Mouse (Mus musculus): Measurements from ENCODE around the gene Upk3b.

DNA sequence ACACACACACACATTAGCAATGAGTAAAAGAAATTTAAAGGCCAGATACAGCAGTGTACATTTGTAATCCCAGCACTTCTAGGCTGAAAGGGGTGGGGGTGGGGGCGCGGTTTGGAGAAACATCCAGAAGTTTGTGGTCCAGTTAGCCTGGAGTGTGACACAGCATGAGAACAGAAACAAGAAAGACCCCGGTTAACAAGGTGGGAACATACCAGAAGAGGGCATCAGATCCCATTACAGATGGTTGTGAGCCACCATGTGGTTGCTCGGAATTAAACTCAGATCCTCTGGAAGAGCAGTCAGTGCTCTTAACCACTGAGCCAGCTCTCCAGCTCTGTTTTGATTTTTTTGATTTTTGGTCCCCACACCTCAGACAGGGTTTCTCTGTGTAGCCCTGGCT, 17.8 kb downstream of the Upk3b start:
- TF ChIP-seq CTCF (IDR thresholded peaks at IDR 0.05; ENCODE audit: extremely low read depth, insufficient read depth, insufficient read length, insufficient replicate concordance): no peak
- TF ChIP-seq POLR2A (IDR thresholded peaks at IDR 0.05; ENCODE audit: low read depth, low read length): no peak
